Mouse (Mus musculus): ENCODE data around the gene 1700001J03Rik.
A peak's percentile ranks its signal among the peaks of the same experiment; 100 is the strongest.
"Not testable (repeated sequence)": the region's sequence is repeated elsewhere in the genome, so short reads cannot be mapped to it uniquely, and the experiment has no call there.

- 0 out of 2 replicates have a peak, but pooled peaks have one; percentile 5 for TF ChIP-seq CTCF (IDR thresholded peaks at IDR 0.05; ENCODE audit: extremely low read depth, insufficient read depth, low read length)
- not testable (repeated sequence) for TF ChIP-seq POLR2A (IDR thresholded peaks at IDR 0.05; ENCODE audit: extremely low read depth, insufficient read depth, low read length)
Observed at GRCm38 (mm10) chr5:146172744-146173143, 12.4 kb downstream of the 1700001J03Rik start.
